Mouse (Mus musculus) G1E (cell line): ENCODE results near the gene Tmod2. TPM values are rescaled to one million over a fixed set of nuclear protein-coding genes. Genes with fewer than 3 reads are reported as not detected.

Experiments
- ATAC-seq: 2 replicates; pipeline ENCODE4 v1.8.0; 2016; ENCODE audit warnings: mild to moderate bottlenecking; ENCODE audit not compliant: insufficient number of reproducible peaks, poor library complexity, low FRiP score, severe bottlenecking; ENCODE audit errors: extremely low read depth
- DNase-seq: peaks from one replicate; pipeline ENCODE4 v3.0.0; 2012; ENCODE audit warnings: low spot score
- H3K27me3 ChIP-seq: 2 replicates; pipeline ENCODE4 v1.6.1; 2012; ENCODE audit warnings: mild to moderate bottlenecking, low read length, inconsistent platforms; ENCODE audit not compliant: insufficient read depth
- H3K36me3 ChIP-seq: replicated peaks from 2 replicates; pipeline ENCODE3; 2012; ENCODE audit warnings: mild to moderate bottlenecking, inconsistent platforms
- H3K4me1 ChIP-seq: 2 replicates; pipeline ENCODE4 v1.6.1; 2012; ENCODE audit warnings: low read depth, low read length, inconsistent platforms, mixed read lengths; ENCODE audit not compliant: insufficient read depth
- H3K4me3 ChIP-seq: 2 replicates; pipeline ENCODE4 v1.5.1; 2012; ENCODE audit warnings: low read depth, mild to moderate bottlenecking, inconsistent platforms, low read length, moderate library complexity, mixed read lengths
- H3K9me3 ChIP-seq: replicated peaks from 2 replicates; pipeline ENCODE4 v1.6.1; 2012; ENCODE audit warnings: inconsistent platforms
- CTCF ChIP-seq: IDR thresholded peaks from 2 replicates; pipeline ENCODE4 v1.5.1; 2012; ENCODE audit warnings: low read depth, low read length, inconsistent platforms, mixed read lengths
- GATA1 ChIP-seq: IDR thresholded peaks from 2 replicates; pipeline ENCODE4 v1.6.1; 2012; ENCODE audit warnings: borderline replicate concordance, low read length, inconsistent platforms, mixed read lengths
- GATA2 ChIP-seq: IDR thresholded peaks from 2 replicates; pipeline ENCODE4 v1.6.1; 2012; ENCODE audit warnings: low read depth, low read length, inconsistent platforms, borderline replicate concordance
- POLR2AphosphoS5 ChIP-seq: IDR thresholded peaks from 2 replicates; pipeline ENCODE4 v1.6.1; 2012; ENCODE audit warnings: low read depth, low read length, inconsistent platforms; ENCODE audit not compliant: insufficient replicate concordance
- TAL1 ChIP-seq: conservative IDR thresholded peaks from 2 replicates; pipeline ENCODE4 v1.6.1; 2012; ENCODE audit warnings: low read depth, low read length, inconsistent platforms, mixed read lengths
- polyA plus RNA-seq: library from polyadenylated mRNA; stranded (reverse); fragments of >175 nt; gene quantifications from 2 replicates; pipeline ENCODE4 v1.2.3, GENCODE M21; 2012
- total RNA-seq, 2 experiments: library from RNA; stranded (forward) in 1 of 2; stranded (reverse) in 1 of 2; fragments of 200-1000 nt in 1 of 2; fragments of >200 nt in 1 of 2; fragmentation: Nextera tagmentation in 1 of 2; gene quantifications; 2 replicates each; pipeline ENCODE4 v1.2.3; 2014 to 2017

Tmod2 gene
- total and polyA plus RNA-seq, 3 experiments: 0.38 TPM; not detected in 2

GRCm38 (mm10) chr9:75517751-75518150 lies 93.4 kb downstream of the Tmod2 start:
- ATAC-seq (no peak), DNase-seq (no peak)
- Histone ChIP-seq H3K9me3 (no peaks in the 10 kb centered on the region), H3K27me3 (no peaks in the 10 kb centered on the region), H3K4me1 (no peaks in the 10 kb centered on the region; the same call in 1 of the 2 replicates), H3K36me3 (peaks cover 60% of the 10 kb centered on the region), H3K4me3 (no peak overlapping the region)
- TF ChIP-seq CTCF: no peak
- TF ChIP-seq GATA1: no peak
- no peak for TF ChIP-seq TAL1
- no peak for TF ChIP-seq GATA2
- TF ChIP-seq POLR2AphosphoS5: no peak

Other genes with a start within 250 kb of the Tmod2 start
- 49.2 and 57.6 TPM in 2 replicates for gene Mapk6, start 201.3 kb downstream of the Tmod2 start, total RNA-seq (2014; fragmentation: Nextera tagmentation)
- gene Mapk6, start 201.3 kb downstream of the Tmod2 start, total RNA-seq (2017): 45.2 and 49.2 TPM in 2 replicates
- gene Mapk6, start 201.3 kb downstream of the Tmod2 start, polyA plus RNA-seq: 6.2 and 7.6 TPM in 2 replicates
- gene Leo1, start 169.8 kb downstream of the Tmod2 start, total RNA-seq (2014; fragmentation: Nextera tagmentation): 21.1 and 29.5 TPM in 2 replicates
- 38.0 and 48.3 TPM in 2 replicates for gene Leo1, start 169.8 kb downstream of the Tmod2 start, total RNA-seq (2017)
- 12.1 and 14.4 TPM in 2 replicates for gene Leo1, start 169.8 kb downstream of the Tmod2 start, polyA plus RNA-seq
- gene Tmod3, start 51.7 kb downstream of the Tmod2 start, total RNA-seq (2014; fragmentation: Nextera tagmentation): 115 and 123 TPM in 2 replicates
- gene Tmod3, start 51.7 kb downstream of the Tmod2 start, total RNA-seq (2017): 118 and 136 TPM in 2 replicates
- gene Tmod3, start 51.7 kb downstream of the Tmod2 start, polyA plus RNA-seq: 10.9 and 11.3 TPM in 2 replicates
- not detected in 2 replicates for gene Lysmd2, start 14.4 kb upstream of the Tmod2 start, total RNA-seq (2014; fragmentation: Nextera tagmentation)
- gene Lysmd2, start 14.4 kb upstream of the Tmod2 start, total RNA-seq (2017): 0.12 and 0.22 TPM in 2 replicates
- gene Lysmd2, start 14.4 kb upstream of the Tmod2 start, polyA plus RNA-seq: not detected in 2 replicates
- gene Scg3, start 72.7 kb upstream of the Tmod2 start, total RNA-seq (2014; fragmentation: Nextera tagmentation): 0.68 TPM in 1 of 2 replicates, not detected in the other
- 0.16 TPM in 1 of 2 replicates, not detected in the other for gene Scg3, start 72.7 kb upstream of the Tmod2 start, total RNA-seq (2017)
- not detected in 2 replicates for gene Scg3, start 72.7 kb upstream of the Tmod2 start, polyA plus RNA-seq
- gene Bmp5, start 164.0 kb upstream of the Tmod2 start, total RNA-seq (2014; fragmentation: Nextera tagmentation): 0.24 TPM in 1 of 2 replicates, not detected in the other
- 0.06 and 0.16 TPM in 2 replicates for gene Bmp5, start 164.0 kb upstream of the Tmod2 start, total RNA-seq (2017)
- gene Bmp5, start 164.0 kb upstream of the Tmod2 start, polyA plus RNA-seq: not detected in 2 replicates